Mouse (Mus musculus) hindbrain, embryonic 11.5 days (tissue): Measurements from ENCODE around the gene Rab3c. TPM values are rescaled to one million over a fixed set of nuclear protein-coding genes. Genes with fewer than 3 reads are reported as not detected.

Experiments used
- ATAC-seq: fragments of 200-750 bp; cut with Nextera tagmentation; 2 replicates; pipeline ENCODE4 v1.8.0; 2017; ENCODE audit warnings: mild to moderate bottlenecking, moderate TSS enrichment, moderate library complexity; ENCODE audit not compliant: low FRiP score
- DNase-seq: peaks from one replicate; pipeline ENCODE4 v3.0.0-alpha.2; 2015; ENCODE audit warnings: low spot score
- H3K27ac ChIP-seq: fragments of 300-500 bp; sonication (generic); 2 replicates; pipeline ENCODE4 v1.5.1; 2014; ENCODE audit warnings: mild to moderate bottlenecking, low read depth, low read length
- H3K27me3 ChIP-seq: fragments of 300-500 bp; sonication (generic); 2 replicates; pipeline ENCODE4 v1.6.1; 2014; ENCODE audit warnings: mild to moderate bottlenecking, low read length, moderate library complexity, mixed read lengths; ENCODE audit not compliant: control insufficient read depth, insufficient read depth
- H3K36me3 ChIP-seq: fragments of 300-500 bp; sonication (generic); 2 replicates; pipeline ENCODE4 v1.6.1; 2014; ENCODE audit warnings: mild to moderate bottlenecking, low read length, moderate library complexity, mixed read lengths; ENCODE audit not compliant: control insufficient read depth, insufficient read depth
- H3K4me1 ChIP-seq: fragments of 300-500 bp; sonication (generic); replicated peaks from 2 replicates; pipeline ENCODE4 v1.6.1; 2014; ENCODE audit warnings: low read length, mixed read lengths; ENCODE audit not compliant: control insufficient read depth, insufficient read depth
- H3K4me2 ChIP-seq: fragments of 300-500 bp; sonication (generic); replicated peaks from 2 replicates; pipeline ENCODE4 v1.6.1; 2014; ENCODE audit warnings: mild to moderate bottlenecking, low read depth, low read length
- H3K4me3 ChIP-seq: fragments of 300-500 bp; sonication (generic); 2 replicates; pipeline ENCODE4 v1.5.1; 2014; ENCODE audit warnings: low read depth, low read length
- H3K9ac ChIP-seq: fragments of 300-500 bp; sonication (generic); 2 replicates; pipeline ENCODE4 v1.6.1; 2014; ENCODE audit warnings: low read depth, low read length
- H3K9me3 ChIP-seq: fragments of 300-500 bp; sonication (generic); 2 replicates; pipeline ENCODE4 v1.6.1; 2016; ENCODE audit warnings: low read length; ENCODE audit not compliant: control insufficient read depth
- WGBS: fragments of 180-500 bp; shearing (Covaris S2); extraction: QIAGEN DNeasy Blood & Tissue Kit; methylation state at CpG from one replicate; pipeline ENCODE4 v1.1.7; 2014; 5-methylcytosine and 5-hydroxymethylcytosine counted together
- polyA plus RNA-seq: library from polyadenylated mRNA; unstranded; fragments of >200 nt; fragmentation: Nextera tagmentation; extraction: Ambion mirVana; gene quantifications from 2 replicates; pipeline ENCODE4 v1.2.1, GENCODE M21; 2014

Gene Rab3c
- polyA plus RNA-seq, 1 experiment from 2014 or later: 60.1 TPM

GRCm38 (mm10) chr13:110230046-110230445, 50.8 kb downstream of the Rab3c start:
- H3K27me3 ChIP-seq: no peaks in the 10 kb centered on the region
- DNase-seq: no peak
- no peak for ATAC-seq
- 95% methylated on average over 4 of the region's 4 CpGs for WGBS
- no peaks in the 10 kb centered on the region for H3K4me1 ChIP-seq
- no peak overlapping the region for H3K27ac ChIP-seq
- H3K36me3 ChIP-seq: no peaks in the 10 kb centered on the region
- H3K9me3 ChIP-seq: no peaks in the 10 kb centered on the region
- H3K4me2 ChIP-seq: no peak overlapping the region
- H3K4me3 ChIP-seq: no peak overlapping the region
- H3K9ac ChIP-seq: no peak overlapping the region

- DNase-seq (no peak), ATAC-seq (peak; percentile 35; the same call in 1 of the 2 replicates)
- H3K27me3 ChIP-seq: no peaks in the 10 kb centered on the region
- H3K9me3 ChIP-seq: no peaks in the 10 kb centered on the region
- H3K36me3 ChIP-seq: no peaks in the 10 kb centered on the region
- no peak overlapping the region for H3K9ac ChIP-seq
- no peak overlapping the region for H3K4me2 ChIP-seq
- no peak overlapping the region for H3K4me3 ChIP-seq
- no peak overlapping the region for H3K27ac ChIP-seq
- H3K4me1 ChIP-seq: no peaks in the 10 kb centered on the region
- WGBS: 68% methylated on average over 7 of the region's 7 CpGs
Measured at GRCm38 (mm10) chr13:110219195-110219594, 61.6 kb downstream of the Rab3c start.

GRCm38 (mm10) chr13:110218497-110218896, 62.3 kb downstream of the Rab3c start:
- no peak overlapping the region for H3K9ac ChIP-seq
- no peaks in the 10 kb centered on the region for H3K36me3 ChIP-seq
- ATAC-seq (no peak), DNase-seq (no peak)
- no peaks in the 10 kb centered on the region for H3K27me3 ChIP-seq
- H3K9me3 ChIP-seq: no peaks in the 10 kb centered on the region
- 88% methylated on average over 4 of the region's 4 CpGs for WGBS
- no peak overlapping the region for H3K4me3 ChIP-seq
- no peak overlapping the region for H3K4me2 ChIP-seq
- H3K27ac ChIP-seq: peak overlapping the region; percentile 14; the same call in 1 of the 2 replicates
- no peaks in the 10 kb centered on the region for H3K4me1 ChIP-seq

- Histone ChIP-seq H3K4me1 (no peaks in the 10 kb centered on the region), H3K9me3 (no peaks in the 10 kb centered on the region), H3K9ac (no peak overlapping the region), H3K27me3 (no peaks in the 10 kb centered on the region), H3K4me2 (no peak overlapping the region), H3K27ac (no peak overlapping the region), H3K4me3 (no peak overlapping the region), H3K36me3 (no peaks in the 10 kb centered on the region)
- no peak for DNase-seq
- no peak for ATAC-seq
- WGBS: 91% methylated on average over 8 of the region's 8 CpGs
Measured at GRCm38 (mm10) chr13:110211526-110212075, 69.2 kb downstream of the Rab3c start.

- DNase-seq (no peak), ATAC-seq (no peak)
- no peaks in the 10 kb centered on the region for H3K4me1 ChIP-seq
- H3K36me3 ChIP-seq: no peaks in the 10 kb centered on the region
- H3K9ac ChIP-seq: no peak overlapping the region
- H3K27ac ChIP-seq: no peak overlapping the region
- H3K4me3 ChIP-seq: no peak overlapping the region
- WGBS: 88% methylated on average over 5 of the region's 5 CpGs
- no peak overlapping the region for H3K4me2 ChIP-seq
- no peaks in the 10 kb centered on the region for H3K9me3 ChIP-seq
- no peaks in the 10 kb centered on the region for H3K27me3 ChIP-seq
Measured at GRCm38 (mm10) chr13:110198906-110199305, 81.9 kb downstream of the Rab3c start.

- Histone ChIP-seq H3K27ac (no peak overlapping the region), H3K36me3 (no peaks in the 10 kb centered on the region), H3K4me2 (no peak overlapping the region), H3K9me3 (no peaks in the 10 kb centered on the region), H3K4me3 (no peak overlapping the region), H3K27me3 (no peaks in the 10 kb centered on the region), H3K9ac (no peak overlapping the region), H3K4me1 (no peaks in the 10 kb centered on the region)
- DNase-seq (no peak), ATAC-seq (no peak)
- WGBS: 54% methylated on average over 1 of the region's 1 CpGs
Measured at GRCm38 (mm10) chr13:110190039-110190438, 90.8 kb downstream of the Rab3c start.

GRCm38 (mm10) chr13:110184963-110185685, 95.7 kb downstream of the Rab3c start:
- ATAC-seq: no peak

GRCm38 (mm10) chr13:110175651-110176050, 105.1 kb downstream of the Rab3c start:
- WGBS: 83% methylated on average over 6 of the region's 6 CpGs
- no peak overlapping the region for H3K9ac ChIP-seq
- H3K9me3 ChIP-seq: no peaks in the 10 kb centered on the region
- H3K36me3 ChIP-seq: no peaks in the 10 kb centered on the region
- no peak overlapping the region for H3K4me3 ChIP-seq
- H3K4me1 ChIP-seq: no peaks in the 10 kb centered on the region
- no peak overlapping the region for H3K4me2 ChIP-seq
- DNase-seq (no peak), ATAC-seq (no peak)
- no peak overlapping the region for H3K27ac ChIP-seq
- H3K27me3 ChIP-seq: no peaks in the 10 kb centered on the region

More at GRCm38 (mm10) chr13:110184963-110185685, 95.7 kb downstream of the Rab3c start:
- WGBS: 83% methylated on average over 4 of the region's 4 CpGs
- Histone ChIP-seq H3K9ac (no peak overlapping the region), H3K27me3 (no peaks in the 10 kb centered on the region), H3K4me1 (no peaks in the 10 kb centered on the region), H3K4me3 (no peak overlapping the region), H3K36me3 (no peaks in the 10 kb centered on the region), H3K9me3 (no peaks in the 10 kb centered on the region), H3K4me2 (no peak overlapping the region), H3K27ac (no peak overlapping the region)
- DNase-seq: no peak

- Histone ChIP-seq H3K4me2 (no peak overlapping the region), H3K36me3 (no peaks in the 10 kb centered on the region), H3K27me3 (no peaks in the 10 kb centered on the region), H3K9me3 (no peaks in the 10 kb centered on the region), H3K4me3 (no peak overlapping the region), H3K4me1 (0 out of 2 replicates have a peak, but pooled peaks cover 2% of the 10 kb centered on the region), H3K9ac (no peak overlapping the region), H3K27ac (no peak overlapping the region)
- DNase-seq (no peak), ATAC-seq (peak; percentile 45; the same call in 1 of the 2 replicates)
- 59% methylated on average over 3 of the region's 3 CpGs for WGBS
Measured at GRCm38 (mm10) chr13:110169669-110170068, 111.1 kb downstream of the Rab3c start.
